Mouse (Mus musculus): ENCODE measurements at regions not wholly inside any gene's neighbourhood (a gene's known extent, or its start where the extent isn't known, plus 50 kb on each side); places are given as distances from the start of the nearest gene placed in this dataset.
A peak's percentile ranks its signal among the peaks of the same experiment; 100 is the strongest.
"Not testable (repeated sequence)": the region's sequence is repeated elsewhere in the genome, so short reads cannot be mapped to it uniquely, and the experiment has no call there.

DNA sequence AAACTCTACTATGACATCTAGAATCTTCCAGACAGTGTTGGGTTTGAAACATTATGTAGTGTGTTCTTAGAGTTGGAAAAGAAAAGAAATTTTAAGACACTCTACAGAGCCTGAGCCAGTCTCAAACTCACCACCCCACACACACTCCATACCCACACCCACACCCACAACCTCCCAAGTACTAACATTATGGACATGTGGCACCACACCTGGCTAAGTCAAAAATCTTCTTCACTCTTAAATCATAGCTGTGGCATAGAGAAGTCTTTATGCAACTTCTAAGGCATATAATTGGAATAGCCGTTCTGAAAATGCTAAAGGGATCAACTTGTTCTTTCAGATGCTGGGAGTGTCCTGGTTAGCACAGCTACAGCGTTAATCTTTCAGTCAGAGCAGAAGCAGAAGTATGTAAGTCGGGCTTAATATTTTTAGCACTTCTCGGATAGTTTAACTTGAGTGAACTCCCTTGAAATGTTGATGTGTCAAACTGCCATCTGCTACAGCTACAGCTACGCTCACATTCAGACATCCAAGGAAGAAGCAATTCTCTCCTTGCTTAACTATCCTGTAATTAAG lies 68.6 kb upstream of the Creb1 start:
- Histone ChIP-seq H3K27me3 (replicated peaks; ENCODE audit: control insufficient read depth, insufficient read depth, low read length) (no peaks in the 10 kb centered on the region), H3K36me3 (ENCODE audit: control insufficient read depth, insufficient read depth) (no peaks in the 10 kb centered on the region), H3K4me3 (replicated peaks; ENCODE audit: low read length) (no peak overlapping the region), H3K9ac (replicated peaks; ENCODE audit: low read depth, low read length) (no peak overlapping the region), H3K4me2 (ENCODE audit: low read length) (no peak overlapping the region), H3K9me3 (ENCODE audit: control insufficient read depth, low read length) (no peaks in the 10 kb centered on the region), H3K27ac (ENCODE audit: low read length) (no peak overlapping the region), H3K4me1 (replicated peaks; ENCODE audit: control insufficient read depth, insufficient read depth, low read length) (no peaks in the 10 kb centered on the region)
- no peak for ATAC-seq
- 80% methylated on average over 5 of the region's 5 CpGs for WGBS

DNA sequence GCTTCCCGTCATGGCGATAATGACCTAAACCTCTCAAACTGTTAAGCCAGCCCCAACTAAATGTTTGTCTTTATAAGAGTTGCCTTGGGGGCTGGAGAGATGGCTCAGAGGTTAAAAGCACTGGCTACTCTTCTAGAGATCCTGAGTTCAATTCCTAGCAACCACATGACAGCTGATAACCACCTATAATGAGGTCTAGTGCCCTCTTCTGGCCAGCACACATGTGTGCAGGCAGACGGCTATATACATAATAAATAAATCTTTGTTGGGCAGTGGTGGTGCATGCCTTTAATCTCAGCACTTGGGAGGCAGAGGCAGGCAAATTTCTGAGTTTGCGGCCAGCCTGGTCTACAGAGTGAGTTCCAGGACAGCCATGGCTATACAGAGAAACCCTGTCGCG lies 70.8 kb upstream of the Creb1 start:
- not testable (repeated sequence) for H3K4me1 ChIP-seq (replicated peaks; ENCODE audit: control insufficient read depth, insufficient read depth, low read length); ATAC-seq; H3K27ac ChIP-seq (ENCODE audit: low read length); H3K4me2 ChIP-seq (ENCODE audit: low read length); H3K9ac ChIP-seq (replicated peaks; ENCODE audit: low read depth, low read length); H3K27me3 ChIP-seq (replicated peaks; ENCODE audit: control insufficient read depth, insufficient read depth, low read length); H3K9me3 ChIP-seq (ENCODE audit: control insufficient read depth, low read length); H3K4me3 ChIP-seq (replicated peaks; ENCODE audit: low read length); H3K36me3 ChIP-seq (ENCODE audit: control insufficient read depth, insufficient read depth)
- 98% methylated on average over 6 of the region's 6 CpGs for WGBS

DNA sequence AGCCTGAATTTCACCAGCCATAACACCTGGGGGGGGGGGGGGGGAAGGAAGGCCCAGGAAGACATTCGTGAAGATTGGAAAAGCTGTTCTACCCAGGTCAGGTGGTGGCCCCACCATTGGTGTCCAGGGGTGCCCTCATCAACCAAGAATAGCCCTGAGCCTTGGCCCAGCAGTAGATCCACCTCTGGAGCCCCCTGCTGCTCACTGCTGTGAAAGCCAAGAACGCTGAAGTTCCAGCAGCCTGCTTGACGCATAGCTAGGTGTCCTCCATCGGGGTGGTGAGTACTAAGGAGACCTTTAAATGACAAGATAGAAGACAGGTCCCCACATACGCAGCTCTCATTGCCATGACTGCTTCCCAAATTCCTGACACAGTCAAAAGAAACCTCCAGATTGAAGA lies 74.6 kb upstream of the Creb1 start:
- H3K27ac ChIP-seq (ENCODE audit: low read length) = no peak overlapping the region
- no peaks in the 10 kb centered on the region for H3K9me3 ChIP-seq (ENCODE audit: control insufficient read depth, low read length)
- H3K9ac ChIP-seq (replicated peaks; ENCODE audit: low read depth, low read length) = no peak overlapping the region
- no peaks in the 10 kb centered on the region for H3K36me3 ChIP-seq (ENCODE audit: control insufficient read depth, insufficient read depth)
- no peaks in the 10 kb centered on the region for H3K27me3 ChIP-seq (replicated peaks; ENCODE audit: control insufficient read depth, insufficient read depth, low read length)
- ATAC-seq = no peak
- WGBS = 85% methylated on average over 5 of the region's 5 CpGs
- H3K4me2 ChIP-seq (ENCODE audit: low read length) = no peak overlapping the region
- H3K4me3 ChIP-seq (replicated peaks; ENCODE audit: low read length) = no peak overlapping the region
- H3K4me1 ChIP-seq (replicated peaks; ENCODE audit: control insufficient read depth, insufficient read depth, low read length) = no peaks in the 10 kb centered on the region

DNA sequence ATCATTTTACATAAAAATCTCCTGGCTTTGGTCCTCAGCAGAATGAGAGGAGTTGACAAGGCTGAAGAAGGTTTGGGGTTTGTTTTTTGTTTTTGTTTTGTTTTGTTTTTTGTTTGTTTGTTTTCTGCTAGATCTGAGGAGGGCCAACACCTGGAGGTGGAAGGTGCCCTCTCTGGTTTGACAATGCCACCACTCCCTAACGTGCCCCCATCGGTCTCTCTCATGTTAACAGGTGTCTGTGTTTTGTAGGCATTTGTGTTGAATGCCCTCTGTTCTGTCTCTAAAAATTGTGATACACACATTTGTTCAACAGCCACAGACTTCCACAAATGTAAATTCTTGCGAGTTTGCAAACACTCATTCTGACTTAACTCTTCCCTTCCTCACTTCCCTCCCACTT lies 83.3 kb upstream of the Creb1 start:
- no peak overlapping the region for H3K9ac ChIP-seq (replicated peaks; ENCODE audit: low read depth, low read length)
- H3K4me2 ChIP-seq (ENCODE audit: low read length) = no peak overlapping the region
- WGBS = 75% methylated on average over 3 of the region's 3 CpGs
- no peaks in the 10 kb centered on the region for H3K9me3 ChIP-seq (ENCODE audit: control insufficient read depth, low read length)
- H3K4me1 ChIP-seq (replicated peaks; ENCODE audit: control insufficient read depth, insufficient read depth, low read length) = peaks cover 12% of the 10 kb centered on the region
- H3K4me3 ChIP-seq (replicated peaks; ENCODE audit: low read length) = no peak overlapping the region
- no peak overlapping the region for H3K27ac ChIP-seq (ENCODE audit: low read length)
- no peak for ATAC-seq
- no peaks in the 10 kb centered on the region for H3K36me3 ChIP-seq (ENCODE audit: control insufficient read depth, insufficient read depth)
- no peaks in the 10 kb centered on the region for H3K27me3 ChIP-seq (replicated peaks; ENCODE audit: control insufficient read depth, insufficient read depth, low read length)

DNA sequence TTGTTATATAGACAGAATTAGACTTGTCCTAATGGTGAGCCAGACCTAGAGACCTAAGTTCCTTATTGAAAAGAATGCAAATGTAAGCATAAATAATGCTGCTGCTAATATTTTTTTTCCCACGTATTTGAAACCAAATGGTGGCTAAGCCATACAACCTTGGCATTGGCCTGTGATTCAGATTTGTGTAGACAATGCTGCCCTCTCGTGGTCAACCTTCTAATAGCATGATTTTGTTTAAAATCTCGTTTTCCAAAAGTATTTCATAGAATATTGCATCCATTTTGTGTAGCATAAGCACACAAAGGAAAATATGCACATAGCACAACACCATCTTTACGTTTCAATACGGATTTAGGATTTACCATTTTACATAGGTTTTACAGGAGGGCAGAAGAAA lies 84.4 kb upstream of the Creb1 start:
- Histone ChIP-seq H3K9ac (replicated peaks; ENCODE audit: low read depth, low read length) (no peak overlapping the region), H3K4me3 (replicated peaks; ENCODE audit: low read length) (no peak overlapping the region), H3K27me3 (replicated peaks; ENCODE audit: control insufficient read depth, insufficient read depth, low read length) (no peaks in the 10 kb centered on the region), H3K9me3 (ENCODE audit: control insufficient read depth, low read length) (no peaks in the 10 kb centered on the region), H3K36me3 (ENCODE audit: control insufficient read depth, insufficient read depth) (no peaks in the 10 kb centered on the region), H3K4me1 (replicated peaks; ENCODE audit: control insufficient read depth, insufficient read depth, low read length) (peaks cover 12% of the 10 kb centered on the region), H3K27ac (ENCODE audit: low read length) (no peak overlapping the region), H3K4me2 (ENCODE audit: low read length) (no peak overlapping the region)
- WGBS = 4% methylated on average over 5 of the region's 5 CpGs
- no peak for ATAC-seq

DNA sequence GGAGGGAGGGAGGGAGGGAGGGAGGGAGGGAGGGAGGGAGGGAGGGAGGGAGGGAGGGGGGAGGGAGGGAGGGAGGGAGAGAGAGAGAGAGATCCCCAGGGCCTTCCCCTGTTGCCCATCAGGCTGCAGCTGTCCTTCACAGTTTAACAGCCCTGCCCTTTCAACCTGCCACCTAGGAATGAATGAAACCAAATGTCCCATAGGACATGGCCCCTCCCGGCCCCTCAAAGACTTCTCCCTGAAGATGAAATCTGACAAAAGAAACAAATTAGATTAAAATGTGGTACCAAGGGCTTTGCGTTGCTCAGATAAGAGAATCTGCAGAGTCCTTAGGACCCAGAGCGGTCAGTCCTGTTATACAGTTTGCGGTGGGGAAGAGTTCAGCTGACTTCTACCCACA lies 86.0 kb upstream of the Creb1 start:
- H3K4me2 ChIP-seq (ENCODE audit: low read length) = no peak overlapping the region
- WGBS = 76% methylated on average over 4 of the region's 4 CpGs
- H3K36me3 ChIP-seq (ENCODE audit: control insufficient read depth, insufficient read depth) = no peaks in the 10 kb centered on the region
- no peak overlapping the region for H3K27ac ChIP-seq (ENCODE audit: low read length)
- H3K4me1 ChIP-seq (replicated peaks; ENCODE audit: control insufficient read depth, insufficient read depth, low read length) = peaks cover 16% of the 10 kb centered on the region
- H3K4me3 ChIP-seq (replicated peaks; ENCODE audit: low read length) = no peak overlapping the region
- no peak for ATAC-seq
- no peak overlapping the region for H3K9ac ChIP-seq (replicated peaks; ENCODE audit: low read depth, low read length)
- H3K9me3 ChIP-seq (ENCODE audit: control insufficient read depth, low read length) = no peaks in the 10 kb centered on the region
- H3K27me3 ChIP-seq (replicated peaks; ENCODE audit: control insufficient read depth, insufficient read depth, low read length) = no peaks in the 10 kb centered on the region

DNA sequence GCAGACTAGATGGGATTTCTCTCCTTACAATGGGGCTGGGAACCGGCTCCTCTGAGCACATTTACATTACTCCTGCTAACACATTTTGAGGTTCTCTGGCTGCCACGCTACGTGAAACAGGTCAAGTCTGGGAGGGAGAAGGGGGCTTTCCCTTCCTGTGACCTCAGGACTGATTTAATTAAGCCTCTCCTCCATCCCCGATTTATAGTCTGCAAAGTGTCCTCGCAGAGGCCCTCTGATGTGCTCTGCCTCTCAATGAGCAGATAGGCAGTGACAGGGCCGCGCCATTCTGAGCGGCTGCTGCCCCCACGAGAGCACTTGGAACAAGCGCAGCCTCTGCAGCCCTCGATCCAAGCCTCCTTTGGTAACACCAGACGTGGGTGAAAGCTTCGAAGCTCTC lies 86.5 kb upstream of the Creb1 start:
- H3K4me3 ChIP-seq (replicated peaks; ENCODE audit: low read length) = no peak overlapping the region
- H3K4me2 ChIP-seq (ENCODE audit: low read length) = peak overlapping the region; percentile 32
- 1% methylated on average over 13 of the region's 13 CpGs for WGBS
- peaks cover 16% of the 10 kb centered on the region for H3K4me1 ChIP-seq (replicated peaks; ENCODE audit: control insufficient read depth, insufficient read depth, low read length)
- no peak overlapping the region for H3K27ac ChIP-seq (ENCODE audit: low read length)
- no peaks in the 10 kb centered on the region for H3K27me3 ChIP-seq (replicated peaks; ENCODE audit: control insufficient read depth, insufficient read depth, low read length)
- no peaks in the 10 kb centered on the region for H3K9me3 ChIP-seq (ENCODE audit: control insufficient read depth, low read length)
- H3K9ac ChIP-seq (replicated peaks; ENCODE audit: low read depth, low read length) = peak overlapping the region; percentile 7
- H3K36me3 ChIP-seq (ENCODE audit: control insufficient read depth, insufficient read depth) = no peaks in the 10 kb centered on the region
- peak; percentile 98 for ATAC-seq

DNA sequence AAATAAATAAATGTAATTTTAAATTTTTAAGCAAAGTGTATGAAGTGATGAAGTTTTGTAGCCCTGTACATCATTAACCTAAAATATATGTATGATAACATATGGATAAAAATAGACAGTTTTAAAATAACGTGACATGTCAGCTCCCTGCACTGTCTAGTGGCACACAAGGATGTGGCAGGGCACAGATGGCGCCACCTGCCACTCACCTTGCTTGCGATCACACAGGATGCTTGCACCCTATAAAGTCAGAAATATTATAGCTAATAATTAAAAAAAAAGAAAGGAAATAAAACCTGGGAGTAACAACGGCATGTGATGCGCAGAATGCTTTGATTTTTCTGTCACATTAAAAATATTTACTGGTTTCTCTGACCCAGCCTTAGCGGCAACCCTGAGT lies 89.0 kb upstream of the Creb1 start:
- H3K9ac ChIP-seq (replicated peaks; ENCODE audit: low read depth, low read length) = no peak overlapping the region
- H3K4me2 ChIP-seq (ENCODE audit: low read length) = no peak overlapping the region
- H3K36me3 ChIP-seq (ENCODE audit: control insufficient read depth, insufficient read depth) = no peaks in the 10 kb centered on the region
- peaks cover 16% of the 10 kb centered on the region for H3K4me1 ChIP-seq (replicated peaks; ENCODE audit: control insufficient read depth, insufficient read depth, low read length)
- H3K27me3 ChIP-seq (replicated peaks; ENCODE audit: control insufficient read depth, insufficient read depth, low read length) = no peaks in the 10 kb centered on the region
- no peak overlapping the region for H3K4me3 ChIP-seq (replicated peaks; ENCODE audit: low read length)
- no peak for ATAC-seq
- WGBS = 85% methylated on average over 6 of the region's 6 CpGs
- H3K27ac ChIP-seq (ENCODE audit: low read length) = no peak overlapping the region
- H3K9me3 ChIP-seq (ENCODE audit: control insufficient read depth, low read length) = no peaks in the 10 kb centered on the region

DNA sequence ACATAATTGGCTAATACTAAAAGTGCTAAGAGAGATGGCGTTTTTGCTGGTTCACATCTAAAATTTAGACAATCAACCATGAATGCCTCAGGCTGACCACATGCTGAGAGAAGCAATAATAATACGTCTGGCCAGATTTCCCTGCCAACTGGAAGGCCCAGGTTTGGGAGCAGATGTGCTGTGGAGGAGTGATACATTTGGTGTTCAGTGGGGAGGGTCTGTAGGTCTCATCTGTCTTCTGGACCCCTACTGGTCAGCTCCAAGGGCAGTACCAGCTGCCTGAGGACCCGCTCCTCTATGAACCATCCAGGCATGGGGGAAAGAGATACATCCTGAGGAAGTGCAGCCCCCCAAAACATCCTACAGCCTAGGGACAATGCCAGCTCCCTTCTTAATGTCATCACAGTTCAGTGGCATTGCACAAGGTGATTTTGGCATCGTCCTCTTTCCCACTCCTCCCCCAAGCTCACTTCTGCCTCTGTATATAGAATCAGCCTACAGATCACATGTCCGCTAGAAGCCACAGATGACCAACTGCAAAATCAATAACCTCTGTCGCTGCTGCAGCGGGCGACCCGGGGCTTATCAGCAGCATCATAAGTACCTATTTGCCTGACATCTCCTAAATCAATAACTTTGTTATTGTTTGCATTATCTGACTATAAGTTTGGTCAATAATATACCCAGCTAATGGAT lies 90.1 kb upstream of the Creb1 start:
- Histone ChIP-seq H3K36me3 (ENCODE audit: control insufficient read depth, insufficient read depth) (no peaks in the 10 kb centered on the region), H3K27ac (ENCODE audit: low read length) (no peak overlapping the region), H3K4me2 (ENCODE audit: low read length) (no peak overlapping the region), H3K9ac (replicated peaks; ENCODE audit: low read depth, low read length) (no peak overlapping the region), H3K4me1 (replicated peaks; ENCODE audit: control insufficient read depth, insufficient read depth, low read length) (peaks cover 14% of the 10 kb centered on the region), H3K4me3 (replicated peaks; ENCODE audit: low read length) (no peak overlapping the region), H3K9me3 (ENCODE audit: control insufficient read depth, low read length) (no peaks in the 10 kb centered on the region), H3K27me3 (replicated peaks; ENCODE audit: control insufficient read depth, insufficient read depth, low read length) (no peaks in the 10 kb centered on the region)
- WGBS = 75% methylated on average over 9 of the region's 9 CpGs
- no peak for ATAC-seq

DNA sequence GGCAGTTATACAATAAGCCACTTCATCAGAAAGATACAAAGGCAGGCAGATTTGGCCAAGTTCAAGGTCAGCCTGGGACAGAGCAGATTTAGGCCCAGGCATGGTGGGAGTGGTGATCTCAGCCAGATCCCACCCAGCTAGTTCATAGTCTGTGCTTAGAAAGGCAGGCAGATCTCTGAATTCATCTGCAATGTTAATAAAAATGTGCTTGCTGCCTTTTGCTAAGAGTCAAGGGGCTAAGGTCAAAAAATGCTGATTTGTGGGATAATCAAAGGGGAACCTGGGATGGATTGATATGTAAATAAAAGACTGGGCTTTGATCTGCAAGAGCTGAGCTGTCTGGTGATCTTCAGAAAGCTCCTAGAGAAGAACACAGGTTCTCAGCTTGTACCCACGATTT lies 109.2 kb upstream of the Creb1 start:
- ATAC-seq = no peak
- Histone ChIP-seq H3K27ac (ENCODE audit: low read length) (no peak overlapping the region), H3K36me3 (ENCODE audit: control insufficient read depth, insufficient read depth) (no peaks in the 10 kb centered on the region), H3K4me3 (replicated peaks; ENCODE audit: low read length) (no peak overlapping the region), H3K4me1 (replicated peaks; ENCODE audit: control insufficient read depth, insufficient read depth, low read length) (peaks cover 2% of the 10 kb centered on the region; the same call in 1 of the 2 replicates), H3K4me2 (ENCODE audit: low read length) (no peak overlapping the region), H3K9ac (replicated peaks; ENCODE audit: low read depth, low read length) (no peak overlapping the region), H3K9me3 (ENCODE audit: control insufficient read depth, low read length) (0 out of 2 replicates have a peak, but pooled peaks cover 3% of the 10 kb centered on the region), H3K27me3 (replicated peaks; ENCODE audit: control insufficient read depth, insufficient read depth, low read length) (no peaks in the 10 kb centered on the region)
- WGBS = 86% methylated on average over 1 of the region's 1 CpGs

All from forebrain, embryonic 16.5 days (tissue).